In the genomic region with DNA sequence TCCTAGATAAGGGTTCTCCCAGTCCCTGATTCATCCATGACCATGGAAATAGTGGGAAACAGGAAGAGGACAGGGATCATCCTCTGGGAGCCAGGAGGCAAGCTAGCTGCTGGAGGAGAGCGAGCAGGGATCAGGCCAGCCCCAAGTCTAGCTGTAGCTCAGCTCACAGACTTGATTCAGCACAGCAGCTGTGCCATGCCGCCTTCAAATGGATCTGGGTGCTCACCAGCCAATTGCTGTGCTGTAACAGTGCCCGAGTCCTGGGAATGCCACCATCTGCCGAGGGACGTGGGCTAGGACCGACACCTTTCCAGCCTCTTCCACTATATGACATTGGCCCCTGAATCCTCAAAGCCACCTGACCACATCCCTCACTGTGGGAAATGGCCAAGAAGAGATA, we compare ENCODE assay signal across 21 mouse cellular contexts. TPM values are rescaled to one million over a fixed set of nuclear protein-coding genes. Genes with fewer than 3 reads are reported as not detected.
DNase-seq lines count a peak whose midpoint lies in the region; ATAC-seq and TF ChIP-seq lines count a peak whose summit lies in the region.
"Had no signal": no experiment of that assay in that cellular context is flagged by ENCODE, and none has a peak within 500 bp of the region (broad histone marks: within the 10 kb centered on the region; RNA-seq: fewer than 3 reads in every experiment).

No protein-coding gene starts in this region.

- no peak for TF ChIP-seq CTCF in stomach, postnatal 0 days (IDR thresholded peaks at IDR 0.05; ENCODE audit: low read depth)

- H3K4me3 ChIP-seq in stomach, postnatal 0 days (ENCODE audit: low read depth, low read length), result no peak overlapping the region
- H3K4me3 ChIP-seq: liver, embryonic 12.5 days had no signal

- H3K4me1 ChIP-seq in stomach, postnatal 0 days (replicated peaks; ENCODE audit: control insufficient read depth, insufficient read depth), result no peaks in the 10 kb centered on the region

- no peaks in the 10 kb centered on the region for H3K27me3 ChIP-seq in stomach, postnatal 0 days (ENCODE audit: control insufficient read depth, insufficient read depth, low read length)
- H3K27me3 ChIP-seq: liver, embryonic 12.5 days had no signal

- peak; percentile 61 for ATAC-seq in frontal cortex, adult (ENCODE audit: low TSS enrichment)
- ATAC-seq in stomach, postnatal 0 days (ENCODE audit: low FRiP score, low TSS enrichment), result no peak
- ATAC-seq: inflammation-experienced regulatory T-cells, adult 6 months; liver, embryonic 12.5 days had no signal

- H3K9ac ChIP-seq in stomach, postnatal 0 days (ENCODE audit: low read length), result no peak overlapping the region
- H3K9ac ChIP-seq: liver, embryonic 12.5 days had no signal

- TF ChIP-seq EP300 in stomach, postnatal 0 days (optimal IDR thresholded peaks at IDR 0.05), result no peak

- DNase-seq in frontal cortex, postnatal 14 days (ENCODE audit: low spot score in 2 of 2), result no peak
- peak; percentile 36 for DNase-seq in layer of hippocampus, adult 11-12 months (ENCODE audit: low spot score)
- DNase-seq in layer of hippocampus, postnatal 14 days (ENCODE audit: low spot score in 2 of 2), result no peak
- DNase-seq in right cerebral cortex, adult 2 months (ENCODE audit: low spot score in 2 of 2), result peak; percentile 41 to 63
- no peak for DNase-seq in right cerebral cortex, postnatal 4 days
- DNase-seq in adrenal gland, postnatal 25 days, result no peak
- no peak for DNase-seq in stomach, postnatal 0 days (ENCODE audit: low spot score)
- DNase-seq: adrenal gland, postnatal 10 days; embryo, embryonic 11 days; heart, postnatal 4 days; kidney, postnatal 10 days; lung, postnatal 10 days had no signal

- no peaks in the 10 kb centered on the region for H3K9me3 ChIP-seq in stomach, postnatal 0 days (ENCODE audit: control insufficient read depth, low read length)
- H3K9me3 ChIP-seq: liver, embryonic 12.5 days had no signal

- H3K27ac ChIP-seq in stomach, postnatal 0 days (replicated peaks), result no peak overlapping the region
- H3K27ac ChIP-seq: liver, embryonic 12.5 days had no signal

- no peaks in the 10 kb centered on the region for H3K36me3 ChIP-seq in stomach, postnatal 0 days (ENCODE audit: control insufficient read depth, insufficient read depth, low read length)

- WGBS in stomach, postnatal 0 days, result 94% methylated on average over 6 of the region's 6 CpGs

- no peak overlapping the region for H3K4me2 ChIP-seq in stomach, postnatal 0 days (replicated peaks; ENCODE audit: low read depth)
- H3K4me2 ChIP-seq: liver, embryonic 12.5 days had no signal

RNA-seq across cellular contexts. Expression of a gene that starts 25.1 kb away (rescaled TPM):
- total RNA-seq in layer of hippocampus, postnatal 14 days (2021), result 10 to 100 TPM; 69.6 to 70.6 TPM
- total RNA-seq in adrenal gland, postnatal 25 days (2021), result 12.6 and 17.8 TPM in 2 replicates
- 5.3 and 6.2 TPM in 2 replicates for polyA plus RNA-seq in stomach, postnatal 0 days (2015; fragmentation: Nextera tagmentation; extraction: Ambion mirVana)
- total RNA-seq: MEL had no signal

RNA-seq across cellular contexts. Expression of a gene that starts 30.8 kb away (rescaled TPM):
- total RNA-seq in layer of hippocampus, postnatal 14 days (2021), result not detected
- total RNA-seq in adrenal gland, postnatal 25 days (2021), result not detected in 2 replicates
- 0.46 and 0.59 TPM in 2 replicates for polyA plus RNA-seq in stomach, postnatal 0 days (2015; fragmentation: Nextera tagmentation; extraction: Ambion mirVana)
- total RNA-seq: adrenal gland, postnatal 10 days; gastrocnemius, postnatal 4 days; heart, postnatal 4 days; left cerebral cortex, postnatal 14 days; megakaryocyte-erythroid progenitor cell, adult 5-6 weeks; MEL; neutrophil, adult 5-6 weeks had no signal
- polyA plus RNA-seq: inflammation-experienced regulatory T-cells, adult 6 months; liver, embryonic 12.5 days; stomach, embryonic 14.5 days had no signal

Comparison
In these comparisons a context has a peak if more than half of its experiments do, and no peak if none do; other contexts are left out.
1. DNase-seq: peak in layer of hippocampus, adult 11-12 months (single experiment) and right cerebral cortex, adult 2 months (2 of 2); none in frontal cortex, postnatal 14 days (0 of 2), layer of hippocampus, postnatal 14 days (0 of 2), right cerebral cortex, postnatal 4 days (single experiment), adrenal gland, postnatal 25 days (single experiment) and stomach, postnatal 0 days (single experiment).